Mouse (Mus musculus): ENCODE measurements around the gene St6galnac6. TPM values are rescaled to one million over a fixed set of nuclear protein-coding genes. Genes with fewer than 3 reads are reported as not detected.

The St6galnac6 gene
- 10 to 100 TPM; 14.3 to 19.2 TPM for total RNA-seq (2023)

DNA sequence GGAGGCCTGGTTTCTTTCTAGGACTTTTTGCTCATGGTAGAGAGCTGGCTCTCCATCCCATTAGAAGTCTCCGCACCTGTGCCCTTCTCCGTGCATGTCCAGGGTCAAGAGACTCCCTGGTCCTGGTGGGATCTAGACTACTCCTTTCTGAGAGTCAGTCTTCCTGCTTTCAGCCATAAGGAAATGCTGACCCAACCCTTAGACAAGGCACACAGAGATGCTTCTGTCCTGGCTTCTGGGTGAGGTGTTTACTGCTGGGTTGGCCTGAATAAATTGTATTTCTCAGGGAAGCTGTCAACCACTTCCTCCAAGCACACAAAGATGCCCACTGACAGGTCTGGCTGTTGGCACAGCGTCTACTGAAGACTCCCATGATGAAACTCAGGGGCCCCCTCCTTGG lies at the start of gene St6galnac6:
Gene St6galnac6, plus strand, starts transcription at position 301 of the 400 bp plus-strand sequence.

GRCm38 (mm10) chr2:32570698-32571494 lies 28.6 kb upstream of the St6galnac6 start, which contains the start of gene Dpm2:
TSS of gene Dpm2 (plus strand) at chr2:32570858.

DNA sequence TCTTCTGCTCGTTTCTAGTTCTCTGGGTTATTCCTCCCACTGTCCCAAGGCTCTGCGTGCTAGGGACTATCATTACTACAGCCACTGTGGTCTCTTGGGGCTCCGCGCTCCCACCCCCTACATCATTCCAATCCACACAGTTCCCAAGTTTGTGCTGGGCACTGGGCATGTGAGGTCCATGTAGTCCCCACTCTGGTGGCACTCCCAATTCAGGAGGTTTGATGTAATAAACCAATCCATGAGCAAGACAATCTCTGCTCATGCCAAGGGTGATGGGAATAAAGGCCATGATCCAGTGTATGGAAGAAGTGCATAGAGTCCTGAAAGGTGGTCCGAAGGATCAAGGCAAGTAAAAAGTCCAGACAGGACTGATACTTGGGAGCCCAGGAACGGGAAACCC lies 25.0 kb upstream of the St6galnac6 start, which contains the start of gene Pip5kl1:
Gene Pip5kl1, plus strand, starts transcription at position 301 of the 400 bp plus-strand sequence.

DNA sequence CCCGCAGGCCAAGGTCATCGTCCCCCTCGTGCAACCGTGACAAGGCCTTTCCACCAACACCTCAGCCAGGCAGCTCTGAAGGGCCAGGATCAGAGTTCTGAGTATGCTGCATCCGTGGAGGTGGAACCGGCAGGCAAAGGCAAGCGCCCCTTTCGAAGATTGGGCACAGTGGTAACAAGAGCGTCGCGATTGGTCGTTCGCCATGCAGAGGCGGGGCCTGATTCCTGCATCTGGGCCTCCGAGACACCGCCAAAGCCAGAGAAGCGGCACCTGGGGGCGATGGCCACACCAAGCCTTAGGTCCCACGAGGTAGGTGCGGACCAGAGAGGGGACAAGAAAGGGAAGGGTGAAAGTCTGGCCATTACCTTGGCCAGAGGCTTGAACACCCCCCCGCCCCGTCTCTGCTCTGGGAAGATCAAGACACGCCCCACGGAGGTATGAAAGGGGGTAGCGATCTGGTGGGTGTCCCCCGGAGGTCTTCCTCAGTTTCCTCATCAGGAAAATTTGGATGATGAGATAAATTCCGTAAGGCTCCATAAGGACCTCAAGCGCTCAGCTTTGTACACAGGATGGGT lies 23.8 kb upstream of the St6galnac6 start, which contains the start of gene 9430097D07Rik:
Gene 9430097D07Rik, minus strand, starts transcription at position 99 of the 575 bp plus-strand sequence.

GRCm38 (mm10) chr2:32586871-32587351 lies 12.6 kb upstream of the St6galnac6 start, which contains the start of gene St6galnac4:
TSS of gene St6galnac4 (plus strand) at chr2:32587095.

DNA sequence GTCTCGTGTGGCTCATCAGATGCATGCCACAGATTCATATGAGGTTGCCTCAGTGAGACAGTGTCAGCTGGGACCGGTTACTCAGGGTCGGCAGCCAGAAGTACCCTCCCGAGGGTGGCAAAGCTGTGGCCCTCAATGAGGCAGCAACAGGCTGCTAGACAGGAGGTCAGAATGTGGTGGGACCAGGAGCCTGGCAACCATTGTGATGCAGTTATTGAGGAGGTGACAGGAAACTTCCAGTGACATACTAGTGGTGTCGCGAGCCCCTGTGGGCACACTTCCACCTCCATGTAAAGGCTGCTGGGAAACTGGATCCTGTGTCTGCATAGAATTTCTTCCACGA lies 22.0 kb downstream of the St6galnac6 start, which contains the start of gene Ak1:
Gene Ak1, plus strand, starts transcription at position 242 of the 343 bp plus-strand sequence.

GRCm38 (mm10) chr2:32646379-32647056 lies 47.0 kb downstream of the St6galnac6 start, which contains the start of gene Eng:
TSS of gene Eng (plus strand) at chr2:32646595.

Other genes starting within 250 kb of the St6galnac6 start
- gene Ciz1, start 247.4 kb upstream of the St6galnac6 start, total RNA-seq (2023), result 10 to 100 TPM; 75.1 to 90.9 TPM
- under 1 TPM; 0.13 to 0.33 TPM for gene Dnm1, start 246.4 kb upstream of the St6galnac6 start, total RNA-seq (2023)
- gene 1110008P14Rik, start 217.8 kb upstream of the St6galnac6 start, total RNA-seq (2023), result 10 to 100 TPM; 41.6 to 44.2 TPM
- gene Lcn2, start 211.5 kb upstream of the St6galnac6 start, total RNA-seq (2023), result 1,000 to 10,000 TPM; 9,162 to 9,449 TPM
- 10 to 100 TPM; 12.1 to 14.7 TPM for gene Ptges2, start 203.8 kb upstream of the St6galnac6 start, total RNA-seq (2023)
- gene Naif1, start 149.3 kb upstream of the St6galnac6 start, total RNA-seq (2023), result 1 to 10 TPM; 3.9 to 5.4 TPM
- 10 to 100 TPM in 1 of 2 experiments, 1 to 10 TPM in 1; 9.8 to 13.1 TPM for gene Slc25a25, start 148.3 kb upstream of the St6galnac6 start, total RNA-seq (2023)
- 10 to 100 TPM; 13.9 to 14.1 TPM for gene Fam102a, start 64.4 kb upstream of the St6galnac6 start, total RNA-seq (2023)
- 10 to 100 TPM; 49.9 to 51.1 TPM for gene Dpm2, start 28.9 kb upstream of the St6galnac6 start, total RNA-seq (2023)
- gene Pip5kl1, start 24.9 kb upstream of the St6galnac6 start, total RNA-seq (2023), result under 1 TPM; 0.77 to 0.96 TPM
- not detected for gene 9430097D07Rik, start 24.0 kb upstream of the St6galnac6 start, total RNA-seq (2023)
- 10 to 100 TPM; 13.1 to 14.0 TPM for gene St6galnac4, start 12.6 kb upstream of the St6galnac6 start, total RNA-seq (2023)
- gene Ak1, start 22.0 kb downstream of the St6galnac6 start, total RNA-seq (2023), result under 1 TPM; 0.59 to 0.71 TPM
- 10 to 100 TPM; 11.2 to 14.1 TPM for gene Eng, start 46.9 kb downstream of the St6galnac6 start, total RNA-seq (2023)
- 10 to 100 TPM in 1 of 2 experiments, 1 to 10 TPM in 1; 8.6 to 14.7 TPM for gene Fpgs, start 104.4 kb downstream of the St6galnac6 start, total RNA-seq (2023)
- 100 to 1,000 TPM; 122 to 147 TPM for gene Cdk9, start 113.4 kb downstream of the St6galnac6 start, total RNA-seq (2023)
- gene Sh2d3c, start 121.3 kb downstream of the St6galnac6 start, total RNA-seq (2023), result 100 to 1,000 TPM; 210 to 224 TPM
- gene 6330409D20Rik, start 141.3 kb downstream of the St6galnac6 start, total RNA-seq (2023), result not detected
- 10 to 100 TPM; 17.1 to 21.4 TPM for gene Tor2a, start 157.5 kb downstream of the St6galnac6 start, total RNA-seq (2023)
- not detected for gene Ttc16, start 175.9 kb downstream of the St6galnac6 start, total RNA-seq (2023)
- gene Ptrh1, start 176.1 kb downstream of the St6galnac6 start, total RNA-seq (2023), result 1 to 10 TPM; 1.7 TPM
- not detected for gene Cfap157, start 184.7 kb downstream of the St6galnac6 start, total RNA-seq (2023)
- gene Stxbp1, start 247.5 kb downstream of the St6galnac6 start, total RNA-seq (2023), result 1 to 10 TPM in 1 of 2 experiments, under 1 TPM in 1; 0.86 to 1.3 TPM

All from neutrophil, adult 83 days (primary cell).